Mouse (Mus musculus) embryo, embryonic 9.5 days (tissue): Measurements from ENCODE around the gene Galnt14.

Experiments used
- DNase-seq: peaks from one replicate; pipeline ENCODE4 v3.0.0-alpha.2; 2017; ENCODE audit errors: extremely low spot score

Galnt14 gene

DNA sequence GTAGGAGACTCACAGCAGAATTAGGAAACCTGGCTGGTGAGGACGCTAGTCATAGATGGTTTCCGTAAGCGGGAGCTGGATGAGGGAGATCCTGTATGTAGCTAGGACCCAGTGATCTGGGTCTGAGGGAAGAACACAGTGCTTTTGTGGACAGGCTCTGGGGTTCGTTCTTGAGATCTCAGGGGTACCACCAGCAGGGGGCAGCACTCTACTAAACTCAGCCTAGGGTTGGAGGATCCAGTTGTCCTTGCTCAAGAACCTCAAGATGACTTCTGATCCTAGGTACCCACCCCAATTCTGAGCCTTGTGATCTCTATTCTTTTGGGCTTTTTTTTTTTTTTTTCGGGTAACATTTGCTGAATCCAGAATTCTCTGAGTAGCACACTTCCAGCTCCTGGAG, 137.8 kb downstream of the Galnt14 start:
- peak; percentile 25 for DNase-seq

DNA sequence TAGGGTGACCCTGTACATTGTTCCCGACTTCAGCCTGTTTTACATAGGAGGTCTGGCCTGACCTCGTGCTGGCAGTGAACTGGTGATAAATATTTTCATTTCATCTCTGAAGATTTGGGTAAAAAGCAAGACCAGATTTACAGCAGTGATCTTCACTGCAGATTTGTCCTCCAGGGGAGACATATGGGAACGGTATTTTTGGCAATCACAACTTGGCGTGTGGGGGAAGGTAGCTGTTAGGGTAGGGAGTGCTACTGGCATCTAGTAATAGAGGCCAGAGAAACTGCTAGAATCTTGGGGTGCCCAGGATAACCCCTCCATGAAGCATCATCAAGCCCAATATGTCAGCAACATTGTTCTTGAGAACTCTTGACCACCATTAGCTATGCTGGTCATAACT, 138.3 kb downstream of the Galnt14 start:
- DNase-seq, result no peak

- DNase-seq, result no peak
These were observed 142.0 kb downstream of the Galnt14 start for GRCm38 (mm10) chr17:73568204-73568603.

DNA sequence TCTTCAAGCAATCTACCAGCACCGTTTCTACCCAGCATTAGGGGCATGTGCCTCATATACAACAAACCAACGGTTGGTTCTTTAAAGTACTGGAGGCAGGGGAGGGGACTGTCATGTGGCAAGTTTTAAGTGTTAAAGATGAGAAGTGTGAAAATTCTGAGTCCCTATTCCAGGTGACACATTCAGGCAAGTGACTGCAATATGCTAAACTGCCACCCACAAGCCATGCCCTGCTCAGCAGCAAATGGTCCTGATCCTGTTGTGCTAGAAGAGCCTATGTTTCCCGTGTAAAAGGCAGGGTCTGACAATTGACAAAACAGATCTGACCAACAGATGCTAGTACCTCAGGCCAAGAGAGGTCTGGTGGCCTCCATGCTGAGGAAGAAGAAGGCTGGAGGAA, 149.1 kb downstream of the Galnt14 start:
- DNase-seq, result no peak

DNA sequence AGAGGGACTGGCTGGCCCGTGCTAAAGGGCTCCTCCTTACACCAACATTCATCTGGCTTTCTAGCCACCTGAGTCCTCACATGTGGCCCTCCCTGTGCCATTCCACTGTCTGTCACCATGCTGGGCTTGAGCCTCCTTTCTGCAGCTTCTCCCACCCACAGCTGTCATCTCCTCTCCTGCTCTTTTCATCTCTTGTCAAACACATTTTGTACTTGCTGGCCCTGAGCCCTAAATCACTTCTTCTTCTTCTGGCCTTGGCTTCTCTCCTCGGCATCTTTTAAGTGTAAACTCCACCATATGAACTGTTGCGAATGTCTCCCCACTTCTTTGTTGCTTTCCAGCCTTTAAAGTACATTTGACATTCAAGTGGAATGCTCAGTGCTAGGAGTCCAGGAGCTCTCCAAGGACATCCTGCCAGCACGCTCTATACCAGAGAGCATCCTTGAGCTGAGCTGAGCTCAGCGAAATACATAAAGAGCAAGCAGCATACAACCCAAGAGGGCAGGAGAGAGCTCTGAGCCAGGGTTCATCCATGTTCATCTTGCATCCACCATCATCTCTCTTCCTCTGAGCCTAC, 150.0 kb downstream of the Galnt14 start:
- DNase-seq, result no peak

DNA sequence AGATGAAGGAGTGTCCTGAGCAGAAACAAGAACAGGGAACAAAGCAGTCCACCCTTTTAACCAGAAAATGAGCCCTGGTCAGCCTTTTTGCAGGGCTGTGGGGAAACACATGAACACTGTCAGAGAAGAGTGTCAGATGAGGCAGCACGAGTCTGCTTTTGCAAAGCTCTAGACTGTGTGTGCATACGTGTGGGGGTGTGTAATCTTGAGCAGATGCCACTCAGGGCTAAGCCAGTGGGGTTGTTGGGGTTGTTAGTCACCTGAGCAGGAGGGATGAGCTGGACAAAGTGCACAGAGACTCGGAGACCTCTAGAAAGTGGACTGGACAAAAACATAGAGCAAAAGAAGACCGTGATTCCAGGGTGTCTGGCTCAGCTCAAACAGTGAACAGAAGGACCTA, 150.8 kb downstream of the Galnt14 start:
- DNase-seq, result no peak

DNA sequence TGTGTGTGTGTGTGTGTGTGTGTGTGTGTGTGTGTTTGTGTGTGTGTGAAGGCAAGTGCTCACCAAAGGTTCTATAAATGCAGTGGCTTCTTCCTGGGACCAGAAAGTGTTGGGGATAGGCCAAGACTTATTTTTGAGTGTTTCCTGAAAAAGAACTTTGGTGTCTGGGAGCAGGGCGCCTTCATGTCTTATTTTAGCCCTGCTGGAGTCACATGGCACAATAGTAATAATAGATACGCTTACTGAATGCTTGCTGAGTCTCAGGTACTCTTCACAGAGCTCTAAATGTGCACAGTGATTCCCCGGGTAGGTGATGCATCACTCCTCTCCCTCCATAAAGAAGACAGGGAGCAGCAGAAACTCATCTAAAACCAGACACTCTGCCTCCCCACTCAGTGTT, 153.2 kb downstream of the Galnt14 start:
- DNase-seq, result no peak

GRCm38 (mm10) chr17:73556436-73556835, 153.8 kb downstream of the Galnt14 start:
- no peak for DNase-seq

- no peak for DNase-seq
These were observed 155.6 kb downstream of the Galnt14 start for GRCm38 (mm10) chr17:73554668-73555067.

DNA sequence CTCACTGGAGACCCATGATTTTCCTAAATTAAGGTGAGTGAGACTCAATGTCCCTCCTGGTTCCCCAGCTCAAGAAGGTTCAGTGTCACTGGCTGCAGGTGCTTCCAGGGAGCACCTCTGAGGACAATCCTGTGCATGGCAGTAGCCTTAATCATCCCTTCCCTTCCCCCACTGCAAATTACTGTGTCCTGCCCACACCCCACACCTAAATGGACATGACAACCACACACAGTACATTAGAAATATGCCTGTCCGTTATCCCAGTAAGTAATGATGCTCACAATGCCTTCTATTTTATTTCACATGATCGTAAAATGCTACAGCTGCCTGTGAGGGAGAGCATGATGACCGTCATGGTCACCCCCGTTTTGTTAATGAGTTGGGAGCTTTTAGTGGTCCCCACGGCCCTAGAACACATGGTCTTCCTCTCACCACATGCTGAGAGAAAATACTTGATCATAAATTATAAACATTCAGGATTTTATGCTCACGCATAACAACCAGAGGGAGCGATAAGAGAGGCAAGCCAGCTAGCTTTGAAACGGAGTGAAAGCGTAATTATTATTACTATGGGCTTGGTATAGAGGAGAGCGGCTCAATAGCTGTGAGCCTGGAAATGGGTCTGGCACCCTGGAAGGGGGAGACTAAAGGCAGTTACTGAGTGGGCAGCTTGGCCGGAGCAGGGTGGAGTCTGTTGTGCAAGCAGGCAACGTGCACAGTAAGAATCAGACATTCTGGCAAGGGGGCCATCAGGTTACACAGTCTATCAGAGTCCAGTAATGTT, 161.3 kb downstream of the Galnt14 start:
- no peak for DNase-seq

GRCm38 (mm10) chr17:73548119-73548518, 162.1 kb downstream of the Galnt14 start:
- DNase-seq, result no peak

DNA sequence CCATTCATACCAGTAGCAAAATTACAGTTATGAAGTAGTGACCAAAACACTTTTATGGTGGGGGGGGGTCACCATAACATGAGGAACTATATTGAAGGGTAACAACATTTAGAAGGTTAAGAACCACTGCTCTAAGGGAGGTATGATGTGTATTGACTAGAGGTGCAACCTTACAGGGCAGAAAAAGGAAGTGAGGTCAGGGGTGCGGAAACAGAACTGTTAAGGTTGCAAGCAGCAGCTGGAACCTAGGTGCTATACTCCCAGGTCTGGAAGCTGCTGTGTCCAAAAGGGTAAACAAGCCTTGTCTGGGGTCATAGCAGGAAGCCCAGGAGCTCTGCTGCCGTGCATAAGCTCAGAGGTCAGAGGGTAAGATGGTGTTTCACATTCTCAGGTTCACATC, 162.8 kb downstream of the Galnt14 start:
- no peak for DNase-seq

- DNase-seq, result no peak
These were observed 168.3 kb downstream of the Galnt14 start for GRCm38 (mm10) chr17:73541911-73542310.

GRCm38 (mm10) chr17:73541233-73541570, 169.1 kb downstream of the Galnt14 start:
- no peak for DNase-seq

GRCm38 (mm10) chr17:73540409-73541232, 169.6 kb downstream of the Galnt14 start:
- no peak for DNase-seq

DNA sequence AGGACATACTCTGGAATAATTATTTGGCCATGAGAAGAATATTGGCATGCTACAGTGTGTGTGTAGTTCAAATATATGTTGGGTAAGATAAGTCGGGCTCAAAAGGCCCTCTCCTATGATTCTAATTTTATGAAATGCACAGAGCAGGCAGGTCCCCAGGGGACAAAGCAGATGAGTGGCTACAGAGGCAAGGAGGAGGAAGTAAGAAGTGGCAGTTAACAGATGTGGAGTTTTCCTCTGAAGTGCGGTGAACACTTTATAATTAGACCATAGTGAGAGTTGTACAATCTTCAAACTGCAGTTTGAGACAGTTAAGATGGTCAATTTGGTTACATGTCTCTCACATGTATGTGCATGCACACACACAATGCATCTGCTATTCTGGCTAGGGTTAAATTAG, 178.4 kb downstream of the Galnt14 start:
- no peak for DNase-seq

DNA sequence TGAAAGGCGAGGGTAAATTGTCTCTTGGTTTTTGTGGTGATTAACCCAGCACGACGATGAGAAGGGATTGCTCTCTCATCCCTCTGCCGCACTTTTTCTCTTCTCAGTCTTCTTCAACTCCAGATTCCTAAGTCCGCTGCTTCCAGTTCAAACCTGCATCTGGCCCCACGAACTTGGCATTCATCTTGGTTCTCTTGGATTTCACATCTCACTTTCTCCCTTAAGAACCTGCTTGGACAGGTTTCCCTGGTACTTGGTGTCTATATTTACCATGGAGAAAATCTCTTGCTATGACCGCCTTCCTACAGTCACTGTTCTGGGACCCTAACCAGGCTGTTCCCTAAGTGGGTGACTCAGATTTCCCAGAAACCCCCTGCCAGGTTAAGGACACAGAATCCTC, 188.1 kb downstream of the Galnt14 start:
- no peak for DNase-seq

DNA sequence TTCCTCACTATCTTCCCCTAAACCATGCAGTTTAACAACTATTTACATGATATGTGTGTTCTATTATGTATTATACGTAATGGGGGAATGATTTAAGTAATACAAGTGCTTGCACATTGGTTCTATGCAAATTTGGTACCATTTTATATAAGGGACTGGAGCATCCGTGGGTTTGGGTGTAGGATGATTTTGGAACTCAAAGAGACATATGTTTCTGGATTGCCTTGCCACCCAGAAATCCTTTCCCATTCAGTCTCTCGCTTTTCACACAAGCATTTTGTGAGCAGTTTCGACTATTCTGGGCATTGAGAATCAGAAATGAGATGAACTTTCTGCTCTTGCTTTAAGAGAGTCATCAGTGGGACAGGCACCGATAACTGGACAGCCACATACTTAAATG, 190.9 kb downstream of the Galnt14 start:
- DNase-seq, result no peak

GRCm38 (mm10) chr17:73518359-73518758, 191.9 kb downstream of the Galnt14 start:
- no peak for DNase-seq

DNA sequence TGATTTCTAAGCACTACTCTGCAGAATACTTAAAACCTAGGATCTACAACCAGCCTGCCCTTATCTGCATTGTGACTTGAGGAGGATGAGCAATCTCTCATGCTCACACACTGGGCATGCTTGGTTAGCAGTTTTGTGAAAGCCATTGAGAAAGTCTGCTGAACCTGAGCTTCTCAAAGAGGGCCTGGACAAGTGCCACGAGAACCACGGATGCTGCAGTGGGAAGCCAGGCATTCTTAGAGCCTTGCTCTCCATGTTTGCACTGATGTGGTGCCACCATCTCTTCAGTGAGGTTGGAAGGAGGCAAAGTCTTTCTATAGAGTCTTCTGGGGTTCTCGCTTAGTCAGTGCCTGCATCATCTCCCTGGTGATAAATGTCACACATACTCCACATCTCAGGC, 194.7 kb downstream of the Galnt14 start:
- no peak for DNase-seq

- no peak for DNase-seq
These were observed 195.4 kb downstream of the Galnt14 start for GRCm38 (mm10) chr17:73514862-73515261.

- DNase-seq, result no peak
These were observed 196.0 kb downstream of the Galnt14 start for GRCm38 (mm10) chr17:73514258-73514657.

- no peak for DNase-seq
These were observed 197.4 kb downstream of the Galnt14 start for GRCm38 (mm10) chr17:73512844-73513243.
